Mouse (Mus musculus): ENCODE data around the gene Kcnj15. TPM values are rescaled to one million over a fixed set of nuclear protein-coding genes. Genes with fewer than 3 reads are reported as not detected.

Gene Kcnj15
- under 1 TPM in 1 of 2 experiments, not detected in 1; 0.15 TPM for total RNA-seq (2021)

- no peak for DNase-seq (ENCODE audit: extremely low spot score in 1 of 2, low spot score in 1 of 2)
Measured at GRCm38 (mm10) chr16:95257266-95257894, at the start of gene Kcnj15. Gene Kcnj15, plus strand, starts transcription at chr16:95257558.

DNA sequence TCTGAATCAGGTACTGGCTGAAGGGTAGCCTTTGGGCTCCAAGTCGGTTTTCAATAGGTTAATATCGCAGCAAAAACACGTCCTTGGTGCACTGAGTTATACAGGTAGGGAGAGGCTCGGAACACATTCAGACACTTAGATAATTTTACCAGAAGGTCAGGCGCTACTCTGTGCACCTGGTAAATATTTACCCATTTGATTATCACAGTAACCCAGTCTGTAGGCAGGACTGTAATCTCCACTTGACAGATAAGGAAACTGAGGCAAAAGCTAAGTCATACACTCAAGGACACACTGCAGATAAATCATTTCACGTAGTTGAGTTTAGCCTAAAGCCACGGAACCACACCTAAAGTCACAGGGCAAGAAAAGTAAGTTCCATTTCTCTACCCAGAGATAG, 49.1 kb upstream of the Kcnj15 start:
- no peak for DNase-seq (ENCODE audit: extremely low spot score in 1 of 2, low spot score in 1 of 2)

DNA sequence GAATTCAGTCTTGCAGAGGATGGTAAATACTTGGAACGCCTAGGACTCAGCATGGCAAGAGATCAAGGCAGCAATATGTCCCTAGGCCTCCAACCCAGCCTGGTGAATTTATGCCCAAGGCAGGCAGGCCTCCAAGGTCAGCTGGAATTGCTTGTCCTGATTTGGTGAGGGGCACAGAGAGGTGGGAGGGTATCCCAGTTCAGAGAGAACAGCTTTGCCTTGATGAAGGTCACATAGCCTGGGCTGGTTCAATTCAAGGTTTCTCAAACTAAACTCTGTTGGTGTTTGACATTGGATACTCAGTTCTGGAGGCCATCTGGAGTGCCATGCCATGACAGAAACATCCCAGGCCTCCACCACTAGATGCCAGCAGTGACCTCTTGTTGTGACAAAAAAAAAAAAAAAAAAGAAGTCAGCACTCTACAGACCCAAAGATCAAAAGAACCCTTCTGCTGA, 48.3 kb upstream of the Kcnj15 start:
- no peak for DNase-seq (ENCODE audit: extremely low spot score in 1 of 2, low spot score in 1 of 2)

DNA sequence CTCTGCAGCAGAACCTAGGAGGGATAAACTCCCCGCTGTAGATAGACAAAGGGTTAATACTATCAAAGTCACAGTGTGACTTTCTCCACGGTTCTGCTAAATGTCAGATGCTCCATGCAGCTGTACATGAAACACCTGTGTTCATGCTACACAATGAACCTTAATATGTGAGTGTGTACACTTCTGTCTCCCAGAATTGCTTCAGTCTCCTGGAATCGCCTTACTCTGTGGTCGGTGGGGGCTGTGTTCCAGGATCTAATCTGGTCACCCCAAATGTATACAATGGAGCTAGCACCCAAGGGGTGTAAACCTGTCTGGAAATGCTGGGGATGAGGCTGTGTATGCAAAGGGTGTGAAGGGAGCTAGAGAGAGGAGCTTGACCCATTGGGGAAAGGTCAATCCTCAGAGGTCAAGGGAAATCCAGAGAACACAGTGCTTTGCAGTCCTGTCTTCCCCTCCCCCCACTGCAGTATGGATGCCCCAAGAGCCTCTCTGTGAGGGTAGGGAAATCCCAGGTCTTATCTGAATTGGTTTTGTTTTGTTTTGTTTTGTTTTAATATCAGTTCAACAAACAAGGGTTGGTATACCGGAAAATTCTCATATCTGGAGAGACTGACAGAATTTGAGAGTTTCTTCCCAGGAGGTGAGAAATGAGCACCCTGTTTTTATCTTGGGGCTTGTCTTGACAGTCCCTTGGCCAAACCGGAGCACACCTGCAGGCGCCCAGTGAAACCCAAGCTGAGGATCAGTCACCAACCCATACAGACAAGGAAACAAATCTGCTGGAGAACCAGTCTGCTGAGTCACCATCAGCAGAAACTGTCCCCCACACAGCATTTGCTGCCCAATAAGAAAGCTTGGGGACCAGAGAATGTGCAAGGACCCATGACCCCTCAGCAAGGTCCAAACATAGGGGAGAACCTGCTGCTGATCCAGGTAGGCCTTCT, 42.8 kb upstream of the Kcnj15 start:
- DNase-seq (ENCODE audit: extremely low spot score in 1 of 2, low spot score in 1 of 2) = no peak

- DNase-seq (ENCODE audit: extremely low spot score in 1 of 2, low spot score in 1 of 2) = no peak
Measured at GRCm38 (mm10) chr16:95215782-95216181, 41.6 kb upstream of the Kcnj15 start.

DNA sequence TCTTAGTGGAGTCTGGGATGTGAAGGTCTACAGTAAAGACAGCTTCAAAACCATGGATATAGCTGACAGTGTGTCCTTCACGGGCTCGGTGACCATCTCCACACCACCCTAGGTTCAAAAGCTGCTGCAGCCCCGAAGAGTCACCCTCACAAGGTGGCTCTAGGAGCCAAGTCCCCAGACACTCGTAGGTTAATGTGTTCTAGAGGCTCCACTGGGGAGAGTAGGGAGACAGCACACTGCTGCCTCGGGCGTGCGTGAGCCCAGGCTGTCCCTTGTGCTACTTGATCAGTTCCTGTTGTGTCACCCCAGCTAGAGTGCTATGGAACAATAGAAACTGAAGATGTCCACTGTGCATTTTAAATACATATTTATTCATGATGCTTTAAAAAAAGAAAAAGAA, 41.0 kb upstream of the Kcnj15 start:
- DNase-seq (ENCODE audit: extremely low spot score in 1 of 2, low spot score in 1 of 2) = no peak

DNA sequence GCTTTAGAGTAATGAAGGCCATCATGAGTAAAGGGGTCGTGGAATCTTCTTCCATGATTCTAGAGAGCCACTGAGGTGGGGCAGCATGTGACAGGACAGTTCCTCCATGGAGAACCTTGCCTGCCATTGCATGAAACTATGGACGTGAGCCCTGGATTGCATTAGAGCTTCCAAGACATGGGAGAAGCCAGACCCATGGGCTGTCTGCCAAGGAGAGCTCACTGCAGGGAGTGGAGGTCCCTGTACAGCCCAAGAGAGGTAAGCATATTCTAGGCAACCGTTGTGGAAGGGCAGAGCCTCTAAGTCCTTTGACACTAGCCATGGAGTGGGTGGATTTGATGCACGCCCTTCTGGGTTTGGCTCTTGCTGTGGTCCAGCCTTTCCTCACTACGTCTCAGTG, 40.5 kb upstream of the Kcnj15 start:
- DNase-seq (ENCODE audit: extremely low spot score in 1 of 2, low spot score in 1 of 2) = no peak

DNA sequence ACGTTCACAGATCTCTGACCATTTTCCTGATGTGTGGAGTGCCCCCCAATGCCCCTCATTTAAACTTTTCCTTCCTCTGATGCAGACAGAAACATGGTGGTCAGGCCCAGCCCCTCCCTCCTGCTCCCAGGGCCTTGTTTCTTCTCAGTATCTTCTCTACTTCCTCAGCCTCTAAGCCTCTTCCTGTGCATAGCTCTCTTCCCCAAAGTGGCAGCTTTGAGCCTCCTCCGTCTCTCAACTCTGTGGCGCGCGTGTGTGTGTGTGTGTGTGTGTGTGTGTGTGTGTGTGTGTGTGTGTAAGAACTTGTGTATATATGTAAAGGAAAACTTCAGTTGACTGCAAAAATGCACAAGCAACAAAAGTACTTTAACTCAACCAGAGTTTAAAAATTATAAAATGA, 38.6 kb upstream of the Kcnj15 start:
- DNase-seq (ENCODE audit: extremely low spot score in 1 of 2, low spot score in 1 of 2) = no peak

GRCm38 (mm10) chr16:95219459-95219858, 37.9 kb upstream of the Kcnj15 start:
- DNase-seq (ENCODE audit: extremely low spot score in 1 of 2, low spot score in 1 of 2) = no peak

- no peak for DNase-seq (ENCODE audit: extremely low spot score in 1 of 2, low spot score in 1 of 2)
Measured at GRCm38 (mm10) chr16:95221051-95221450, 36.3 kb upstream of the Kcnj15 start.

DNA sequence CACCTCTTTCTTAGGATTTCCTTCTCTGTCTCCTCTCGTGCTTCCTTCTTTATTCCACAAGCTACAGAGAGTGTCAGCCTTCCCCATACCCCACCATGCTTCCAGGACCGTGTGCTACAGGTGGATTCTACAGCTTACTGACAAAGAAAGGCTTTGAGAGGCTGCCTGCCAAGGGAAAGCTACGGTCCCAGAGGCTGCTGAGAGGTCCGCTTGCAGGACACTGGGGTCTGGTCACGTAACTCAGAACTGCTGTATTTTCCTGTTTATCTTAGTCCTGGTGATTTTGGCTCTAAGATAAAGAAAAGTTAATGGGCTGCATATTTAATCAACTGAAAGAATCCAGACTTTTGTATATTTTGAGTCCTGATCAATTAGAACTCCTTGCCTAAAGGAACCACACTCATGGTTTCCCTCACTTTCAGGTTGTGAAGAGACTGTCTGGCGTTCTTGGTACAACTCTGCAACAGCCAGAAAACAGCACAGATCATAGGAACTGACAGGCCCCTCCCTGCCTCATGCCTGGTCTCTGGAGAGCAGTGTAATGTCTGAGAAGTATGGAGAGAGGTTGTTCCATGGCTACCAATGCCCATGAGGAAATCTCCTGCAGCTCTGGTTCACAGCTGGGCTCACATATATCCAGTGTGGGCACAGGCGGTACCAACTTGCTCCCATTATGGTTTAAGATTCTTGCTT, 35.2 kb upstream of the Kcnj15 start:
- no peak for DNase-seq (ENCODE audit: extremely low spot score in 1 of 2, low spot score in 1 of 2)

DNA sequence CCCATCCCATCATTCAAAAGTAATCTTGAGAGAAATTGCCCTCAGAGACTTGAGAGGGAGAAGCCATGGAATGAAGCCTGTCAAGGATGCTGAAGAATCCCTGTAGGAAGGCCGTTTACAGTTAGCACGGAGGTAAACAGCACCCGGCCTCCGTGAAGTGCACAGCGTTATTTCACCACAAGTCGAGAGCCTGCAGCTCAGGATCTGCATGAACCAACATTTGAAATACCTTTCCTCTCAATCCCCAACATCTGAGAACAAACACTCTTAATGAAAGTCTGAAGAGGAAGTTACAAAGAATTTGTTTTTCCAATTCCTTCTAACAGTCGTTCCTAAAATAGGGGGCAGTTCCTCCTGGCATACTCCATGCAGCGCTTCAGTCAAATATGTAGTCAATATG, 33.9 kb upstream of the Kcnj15 start:
- DNase-seq (ENCODE audit: extremely low spot score in 1 of 2, low spot score in 1 of 2) = no peak

DNA sequence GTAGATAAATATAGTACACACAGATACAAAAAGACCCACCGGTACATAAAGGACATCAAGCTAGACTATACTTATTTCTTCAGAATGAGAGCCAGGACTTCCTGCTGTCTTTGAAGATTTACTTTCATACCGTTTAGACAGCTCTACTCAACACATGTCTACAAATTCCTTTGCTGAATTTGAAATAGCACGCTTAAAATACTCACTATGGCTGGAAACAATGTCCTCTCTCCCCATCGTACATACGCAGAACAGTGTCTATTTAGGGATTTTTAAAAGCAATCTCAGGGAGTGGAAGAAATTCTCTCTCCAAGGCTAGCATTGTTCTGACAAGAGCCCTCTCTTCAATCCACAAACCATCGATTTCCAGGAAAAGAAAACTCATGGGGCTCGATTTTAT, 32.1 kb upstream of the Kcnj15 start:
- DNase-seq (ENCODE audit: extremely low spot score in 1 of 2, low spot score in 1 of 2) = no peak

- no peak for DNase-seq (ENCODE audit: extremely low spot score in 1 of 2, low spot score in 1 of 2)
Measured at GRCm38 (mm10) chr16:95231768-95232167, 25.6 kb upstream of the Kcnj15 start.

DNA sequence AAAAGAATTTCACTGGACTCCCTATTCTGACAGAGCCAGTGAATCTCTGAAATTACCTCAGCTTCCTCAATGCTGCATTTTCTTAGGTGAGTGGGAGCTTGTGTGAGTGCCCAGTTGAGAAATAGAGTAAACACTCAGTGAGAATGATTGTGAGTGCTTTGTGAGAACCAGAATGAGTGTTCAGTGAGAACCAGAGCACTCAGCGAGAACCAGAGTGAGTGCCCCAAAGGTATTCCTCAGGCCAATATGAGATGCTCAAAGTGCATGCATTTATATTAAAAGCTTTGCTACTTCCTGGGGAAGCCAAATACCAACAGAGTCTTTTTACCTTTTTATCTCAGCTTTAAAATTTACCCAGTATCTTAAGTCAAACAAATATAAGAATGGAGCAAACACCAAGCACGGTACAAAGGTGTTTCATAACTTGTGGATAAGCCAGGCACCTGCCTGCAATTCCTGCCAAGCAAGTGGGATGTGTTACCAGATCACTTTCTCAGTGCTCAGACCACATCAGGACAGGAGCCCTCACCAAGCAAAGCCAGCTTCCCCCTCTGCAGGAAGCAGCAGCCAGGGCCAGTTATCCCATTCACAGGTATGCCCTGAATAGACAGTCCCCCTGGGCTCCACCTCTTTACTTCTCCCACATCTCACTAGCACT, 22.3 kb upstream of the Kcnj15 start:
- no peak for DNase-seq (ENCODE audit: extremely low spot score in 1 of 2, low spot score in 1 of 2)

DNA sequence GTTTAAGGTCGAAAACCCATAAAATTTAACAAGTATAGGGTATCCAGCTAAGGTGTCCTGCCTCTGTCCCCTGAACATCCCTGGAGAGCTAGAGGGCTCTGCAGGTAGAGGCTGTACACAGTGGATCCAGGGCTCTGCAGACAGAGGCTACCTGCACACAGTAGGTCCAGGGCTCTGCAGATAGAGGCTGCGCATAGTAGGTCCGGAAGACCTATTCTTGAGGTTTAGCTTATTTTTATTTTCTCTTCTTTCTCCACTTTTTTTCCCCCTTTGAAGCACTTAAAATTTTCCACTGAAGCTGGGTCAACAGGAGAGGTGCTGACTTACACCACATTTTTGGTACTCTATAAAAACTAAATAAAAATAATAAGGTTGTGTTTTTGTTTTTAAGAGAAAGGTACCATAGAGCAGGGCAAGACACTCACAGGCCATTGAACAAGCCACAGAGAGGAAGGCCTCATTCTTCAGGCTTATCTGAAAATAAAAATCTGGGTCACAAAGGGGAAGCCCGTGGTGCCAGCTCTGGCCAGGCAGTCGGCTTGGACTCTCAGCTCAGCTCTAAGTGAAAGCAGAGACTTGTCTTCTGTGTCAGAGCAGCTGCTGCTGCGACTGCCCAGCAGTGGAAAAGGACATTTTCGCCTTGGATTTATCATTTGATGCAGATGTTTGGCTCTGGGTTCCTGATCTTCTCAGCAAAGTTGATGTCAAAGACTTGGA, 18.0 kb upstream of the Kcnj15 start:
- no peak for DNase-seq (ENCODE audit: extremely low spot score in 1 of 2, low spot score in 1 of 2)

- DNase-seq (ENCODE audit: extremely low spot score in 1 of 2, low spot score in 1 of 2) = no peak
Measured at GRCm38 (mm10) chr16:95240688-95241087, 16.7 kb upstream of the Kcnj15 start.

GRCm38 (mm10) chr16:95241581-95241980, 15.8 kb upstream of the Kcnj15 start:
- peak in 1 of 2 experiments; percentile 14 for DNase-seq (ENCODE audit: extremely low spot score in 1 of 2, low spot score in 1 of 2)

DNA sequence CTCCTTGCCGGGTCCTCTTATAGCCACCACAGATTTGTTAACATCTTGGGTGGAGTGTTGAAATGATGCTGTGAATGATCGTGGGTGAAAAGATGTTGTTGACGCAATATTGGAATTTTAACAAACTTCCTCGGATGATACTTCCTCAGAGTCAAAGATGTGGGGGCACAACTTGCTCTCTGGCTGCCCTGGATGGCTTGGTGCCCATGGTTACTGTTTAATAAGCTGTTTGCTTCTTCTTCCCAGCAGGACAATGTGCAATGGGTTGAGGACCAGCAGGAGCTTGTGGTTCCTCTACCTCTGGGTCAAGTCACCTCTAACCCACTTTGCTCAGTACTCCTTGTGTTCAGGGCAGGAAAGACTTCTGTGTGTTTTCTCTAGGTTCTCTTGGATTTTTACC, 15.2 kb upstream of the Kcnj15 start:
- no peak for DNase-seq (ENCODE audit: extremely low spot score in 1 of 2, low spot score in 1 of 2)

GRCm38 (mm10) chr16:95243401-95243800, 14.0 kb upstream of the Kcnj15 start:
- DNase-seq (ENCODE audit: extremely low spot score in 1 of 2, low spot score in 1 of 2) = no peak

Measured in layer of hippocampus, postnatal 25 days (tissue).